Mouse (Mus musculus) urinary bladder, adult 18-20 months (tissue): Measurements from ENCODE around the gene Pdss2.

Experiments used
- DNase-seq, 2 experiments: peaks; one replicate each; pipeline ENCODE4 v3.0.0; 2022; ENCODE audit warnings: low spot score in 2 of 2, mixed read lengths in 2 of 2

Gene Pdss2

GRCm38 (mm10) chr10:43481179-43481578 is 259.9 kb downstream of the Pdss2 start:
- no peak for DNase-seq

GRCm38 (mm10) chr10:43482021-43482420 is 260.7 kb downstream of the Pdss2 start:
- DNase-seq = no peak

- no peak for DNase-seq
These were observed 262.2 kb downstream of the Pdss2 start for GRCm38 (mm10) chr10:43483426-43483995.

GRCm38 (mm10) chr10:43485751-43486268 is 264.5 kb downstream of the Pdss2 start:
- DNase-seq = no peak

- no peak for DNase-seq
These were observed 266.2 kb downstream of the Pdss2 start for GRCm38 (mm10) chr10:43487441-43488010.

GRCm38 (mm10) chr10:43488258-43488657 is 267.0 kb downstream of the Pdss2 start:
- DNase-seq = no peak

GRCm38 (mm10) chr10:43489139-43489538 is 267.9 kb downstream of the Pdss2 start:
- no peak for DNase-seq

GRCm38 (mm10) chr10:43489550-43489949 is 268.3 kb downstream of the Pdss2 start:
- no peak for DNase-seq

- no peak for DNase-seq
These were observed 268.7 kb downstream of the Pdss2 start for GRCm38 (mm10) chr10:43490034-43490433.

- DNase-seq = no peak
These were observed 269.6 kb downstream of the Pdss2 start for GRCm38 (mm10) chr10:43490846-43491245.

GRCm38 (mm10) chr10:43502599-43502998 is 281.3 kb downstream of the Pdss2 start:
- no peak for DNase-seq

- DNase-seq = no peak
These were observed 283.0 kb downstream of the Pdss2 start for GRCm38 (mm10) chr10:43504291-43504690.

- no peak for DNase-seq
These were observed 285.8 kb downstream of the Pdss2 start for GRCm38 (mm10) chr10:43507051-43507450.

- no peak for DNase-seq
These were observed 287.9 kb downstream of the Pdss2 start for GRCm38 (mm10) chr10:43509228-43509627.

GRCm38 (mm10) chr10:43512976-43513375 is 291.7 kb downstream of the Pdss2 start:
- no peak for DNase-seq
